Mouse (Mus musculus) myocyte (in vitro differentiated cells): ENCODE results near the gene Tdo2. TPM values are rescaled to one million over a fixed set of nuclear protein-coding genes. Genes with fewer than 3 reads are reported as not detected.

Experiments
- H3K27me3 ChIP-seq: one replicate; pipeline ENCODE4 v1.6.1; 2011; ENCODE audit not compliant: control insufficient read depth, insufficient read depth, insufficient read length
- H3K36me3 ChIP-seq: one replicate; pipeline ENCODE4 v1.6.1; 2011; ENCODE audit not compliant: control insufficient read depth, insufficient read depth
- H3K4me2 ChIP-seq: one replicate; pipeline ENCODE4 v1.6.1; 2011; ENCODE audit warnings: low read depth, control low read depth
- H3K4me3 ChIP-seq: one replicate; pipeline ENCODE4 v1.5.1; 2011; ENCODE audit warnings: mild to moderate bottlenecking, control low read depth, moderate library complexity
- H3K79me2 ChIP-seq: one replicate; pipeline ENCODE4 v1.6.1; 2011; ENCODE audit not compliant: control insufficient read depth, insufficient read depth
- H3ac ChIP-seq: one replicate; pipeline ENCODE4 v1.6.1; 2011; ENCODE audit not compliant: control insufficient read depth, insufficient read length
- CEBPB ChIP-seq: IDR thresholded peaks from 2 replicates; pipeline ENCODE4 v1.6.1; 2011; ENCODE audit warnings: mild to moderate bottlenecking, moderate library complexity; ENCODE audit not compliant: poor library complexity, insufficient read depth, severe bottlenecking
- E2F4 ChIP-seq: IDR thresholded peaks from one replicate; pipeline ENCODE4 v1.6.1; 2011; ENCODE audit warnings: mild to moderate bottlenecking, control low read depth, moderate library complexity; ENCODE audit not compliant: insufficient read depth
- MAX ChIP-seq: IDR thresholded peaks from one replicate; pipeline ENCODE4 v1.6.1; 2011; ENCODE audit warnings: low read depth, mild to moderate bottlenecking, control low read depth
- MYOD1 ChIP-seq, 3 experiments: IDR thresholded peaks; one replicate each; pipeline ENCODE4 v1.6.1; 2011; ENCODE audit warnings: control low read depth in 2 of 3, low read depth in 2 of 3, mild to moderate bottlenecking in 2 of 3, moderate library complexity in 1 of 3; ENCODE audit not compliant: insufficient read length in 2 of 3, control insufficient read depth in 1 of 3
- MYOG ChIP-seq, 3 experiments: IDR thresholded peaks; one replicate each; pipeline ENCODE4 v1.6.1; 2011; ENCODE audit warnings: control low read depth in 2 of 3, low read depth in 2 of 3, mild to moderate bottlenecking in 2 of 3; ENCODE audit not compliant: insufficient read length in 2 of 3, control insufficient read depth in 1 of 3, insufficient read depth in 1 of 3
- POLR2A ChIP-seq: IDR thresholded peaks from one replicate; pipeline ENCODE4 v1.6.1; 2011; ENCODE audit warnings: low read depth, mild to moderate bottlenecking, control low read depth, moderate library complexity; ENCODE audit not compliant: insufficient read length
- POLR2AphosphoS2 ChIP-seq: IDR thresholded peaks from one replicate; pipeline ENCODE4 v1.6.1; 2011; ENCODE audit warnings: low read depth, control low read depth; ENCODE audit not compliant: insufficient read length
- REST ChIP-seq: IDR thresholded peaks from one replicate; pipeline ENCODE4 v1.6.1; 2011; ENCODE audit warnings: mild to moderate bottlenecking, control low read depth, moderate library complexity; ENCODE audit not compliant: insufficient read depth, insufficient read length
- SRF ChIP-seq: IDR thresholded peaks from one replicate; pipeline ENCODE4 v1.6.1; 2011; ENCODE audit warnings: low read depth; ENCODE audit not compliant: control insufficient read depth, insufficient read length
- TCF12 ChIP-seq: IDR thresholded peaks from one replicate; pipeline ENCODE4 v1.6.1; 2011; ENCODE audit warnings: mild to moderate bottlenecking, control low read depth; ENCODE audit not compliant: poor library complexity, insufficient read depth, severe bottlenecking
- TCF3 ChIP-seq: IDR thresholded peaks from one replicate; pipeline ENCODE4 v1.6.1; 2011; ENCODE audit warnings: low read depth, control low read depth; ENCODE audit not compliant: insufficient read length
- USF1 ChIP-seq: IDR thresholded peaks from one replicate; pipeline ENCODE4 v1.6.1; 2011; ENCODE audit warnings: low read depth, mild to moderate bottlenecking, control low read depth, moderate library complexity
- polyA plus RNA-seq: library from polyadenylated mRNA; unstranded; fragments of >200 nt; fragmentation: generic; extraction: Trizol; gene quantifications from one replicate; pipeline ENCODE4 v1.2.1, GENCODE M21; 2012; ENCODE audit warnings: missing spikeins

The Tdo2 gene
- polyA plus RNA-seq, 1 experiment: not detected

- no peak overlapping the region for H3K4me3 ChIP-seq
- H3K4me2 ChIP-seq: peak overlapping the region; percentile 68
- no peaks in the 10 kb centered on the region for H3K27me3 ChIP-seq
- H3K79me2 ChIP-seq: no peaks in the 10 kb centered on the region
- H3ac ChIP-seq: no peak overlapping the region
- TF ChIP-seq TCF3: no peak
- peak in 2 of 3 experiments; percentile 67 to 72 for TF ChIP-seq MYOG (IDR thresholded peaks at IDR 0.05; ENCODE audit: control insufficient read depth in 1 of 3, insufficient read depth in 1 of 3, insufficient read length in 2 of 3, low read depth in 2 of 3)
- no peak for TF ChIP-seq MAX
- TF ChIP-seq REST: no peak
- TF ChIP-seq SRF: peak; percentile 14
- TF ChIP-seq MYOD1 (IDR thresholded peaks at IDR 0.05; ENCODE audit: control insufficient read depth in 1 of 3, insufficient read length in 2 of 3, low read depth in 2 of 3): peak; percentile 44 to 90 (median 83)
- TF ChIP-seq TCF12: no peak
- peak; percentile 10 for TF ChIP-seq USF1
- TF ChIP-seq POLR2AphosphoS2: no peak
- TF ChIP-seq CEBPB: no peak
- TF ChIP-seq POLR2A: peak; percentile 15
- TF ChIP-seq E2F4: no peak
- H3K36me3 ChIP-seq: no peaks in the 10 kb centered on the region
Observed at GRCm38 (mm10) chr3:81918215-81918614, 57.8 kb downstream of the Tdo2 start.

- Histone ChIP-seq H3K79me2 (no peaks in the 10 kb centered on the region), H3K36me3 (no peaks in the 10 kb centered on the region), H3ac (no peak overlapping the region), H3K27me3 (no peaks in the 10 kb centered on the region), H3K4me2 (peak overlapping the region; percentile 68), H3K4me3 (no peak overlapping the region)
- TF ChIP-seq TCF3 (no peak), MYOG (IDR thresholded peaks at IDR 0.05; ENCODE audit: control insufficient read depth in 1 of 3, insufficient read depth in 1 of 3, insufficient read length in 2 of 3, low read depth in 2 of 3) (peak; percentile 12 to 48 (median 45)), USF1 (no peak), REST (no peak), POLR2A (no peak), MYOD1 (IDR thresholded peaks at IDR 0.05; ENCODE audit: control insufficient read depth in 1 of 3, insufficient read length in 2 of 3, low read depth in 2 of 3) (peak in 2 of 3 experiments; percentile 63 to 76), POLR2AphosphoS2 (no peak), CEBPB (peak; percentile 82), MAX (no peak), TCF12 (no peak), E2F4 (no peak), SRF (no peak)
Observed at GRCm38 (mm10) chr3:81917354-81917935, 58.6 kb downstream of the Tdo2 start.

DNA sequence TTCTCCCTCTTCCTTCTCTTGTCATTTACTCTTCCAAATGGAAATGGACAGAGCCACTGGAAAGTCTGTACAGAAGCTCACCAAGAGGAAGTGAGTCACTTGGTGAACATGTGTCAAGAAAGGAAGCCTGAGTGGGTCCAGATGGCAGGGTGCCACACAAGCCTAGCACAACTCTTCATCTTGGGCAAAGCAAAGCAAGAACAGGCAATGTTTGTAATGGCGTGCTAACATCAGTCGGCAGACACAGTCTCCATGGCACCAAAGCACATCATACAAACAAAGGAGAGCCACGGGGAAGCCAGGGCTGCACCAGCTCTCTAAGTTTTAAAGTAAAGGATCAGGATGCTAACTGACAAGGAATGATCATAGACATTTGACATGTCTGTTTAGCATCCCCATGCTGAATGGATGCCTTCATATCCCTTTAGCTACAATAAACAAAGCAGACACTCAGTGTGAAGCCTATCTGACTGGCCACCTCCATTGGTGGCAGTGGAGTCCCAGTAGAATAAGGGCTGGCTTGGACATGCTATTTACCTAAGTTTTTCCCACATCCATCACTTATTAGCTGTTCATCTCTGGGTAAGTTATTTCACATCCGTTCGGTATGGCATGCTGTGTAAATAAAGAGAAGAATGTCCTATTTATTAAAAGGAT is 59.8 kb downstream of the Tdo2 start:
- Histone ChIP-seq H3K27me3 (no peaks in the 10 kb centered on the region), H3K4me2 (peak overlapping the region; percentile 68), H3K4me3 (no peak overlapping the region)

DNA sequence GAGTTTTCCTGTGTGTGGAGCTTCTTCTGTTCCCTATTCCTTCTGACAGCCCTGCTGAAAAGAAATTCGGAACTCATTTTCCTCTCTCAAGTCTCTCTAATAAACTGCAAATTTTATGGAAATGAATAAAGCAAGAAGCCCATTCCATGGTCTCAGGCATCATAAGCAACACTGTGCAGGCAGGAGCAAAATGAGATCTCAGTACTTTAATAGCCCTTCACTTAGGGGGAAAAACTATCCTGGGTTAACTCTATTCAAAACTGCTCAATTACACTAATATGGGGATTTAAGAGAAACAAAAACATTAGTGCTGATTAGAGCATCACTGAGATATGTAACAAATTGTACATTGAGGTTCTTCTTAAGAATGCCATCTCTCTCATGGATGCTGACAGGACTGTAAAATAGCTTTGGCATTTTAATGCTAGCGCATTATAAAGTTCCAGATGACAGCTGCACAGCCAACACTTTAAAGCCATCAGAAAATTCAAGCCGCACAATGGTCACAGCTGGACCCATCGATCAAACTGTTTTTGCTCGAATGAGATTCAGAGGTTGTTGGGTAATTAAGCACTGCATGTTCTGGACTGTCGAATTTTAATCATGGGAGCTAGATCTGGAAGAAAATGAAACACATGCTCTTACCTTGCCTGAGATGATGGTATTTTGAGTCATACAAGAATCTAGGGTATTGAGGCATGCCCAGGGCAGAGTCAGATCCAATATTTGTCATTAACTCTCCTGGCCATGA is 65.5 kb downstream of the Tdo2 start:
- Histone ChIP-seq H3K4me2 (peak overlapping the region; percentile 69), H3K79me2 (no peaks in the 10 kb centered on the region), H3K36me3 (no peaks in the 10 kb centered on the region), H3K27me3 (no peaks in the 10 kb centered on the region), H3K4me3 (no peak overlapping the region), H3ac (no peak overlapping the region)
- TF ChIP-seq POLR2AphosphoS2: no peak
- no peak for TF ChIP-seq E2F4
- peak in 2 of 3 experiments; percentile 38 to 73 for TF ChIP-seq MYOG (IDR thresholded peaks at IDR 0.05; ENCODE audit: control insufficient read depth in 1 of 3, insufficient read depth in 1 of 3, insufficient read length in 2 of 3, low read depth in 2 of 3)
- no peak for TF ChIP-seq REST
- TF ChIP-seq USF1: no peak
- peak; percentile 52 to 97 (median 96) for TF ChIP-seq MYOD1 (IDR thresholded peaks at IDR 0.05; ENCODE audit: control insufficient read depth in 1 of 3, insufficient read length in 2 of 3, low read depth in 2 of 3)
- TF ChIP-seq POLR2A: no peak
- TF ChIP-seq MAX: peak; percentile 45
- TF ChIP-seq CEBPB: 0 out of 2 replicates have a peak, but pooled peaks have one; percentile 16
- peak; percentile 81 for TF ChIP-seq TCF12
- no peak for TF ChIP-seq SRF
- peak; percentile 54 for TF ChIP-seq TCF3

More for the DNA sequence above, 59.8 kb downstream of the Tdo2 start:
- H3K79me2 ChIP-seq: no peaks in the 10 kb centered on the region
- H3K36me3 ChIP-seq: no peaks in the 10 kb centered on the region
- no peak overlapping the region for H3ac ChIP-seq
- TF ChIP-seq MYOD1 (IDR thresholded peaks at IDR 0.05; ENCODE audit: control insufficient read depth in 1 of 3, insufficient read length in 2 of 3, low read depth in 2 of 3) (peak in 1 of 3 experiments; percentile 25), TCF12 (no peak), E2F4 (no peak), MAX (no peak)

Other genes starting within 250 kb of the Tdo2 start
- 2.9 TPM for gene Ctso, start 43.6 kb downstream of the Tdo2 start, polyA plus RNA-seq
- gene Asic5, start 6.1 kb upstream of the Tdo2 start, polyA plus RNA-seq: not detected
- not detected for gene Gucy1b1, start 98.5 kb upstream of the Tdo2 start, polyA plus RNA-seq
- gene Gucy1a1, start 169.6 kb upstream of the Tdo2 start, polyA plus RNA-seq: not detected